Mouse (Mus musculus): ENCODE measurements around the gene Scaf11. TPM values are rescaled to one million over a fixed set of nuclear protein-coding genes. Genes with fewer than 3 reads are reported as not detected.

Gene Scaf11
- polyA plus RNA-seq, 1 experiment from 2014 or later = 52.8 TPM

GRCm38 (mm10) chr15:96490123-96490522, 29.5 kb upstream of the Scaf11 start:
- Histone ChIP-seq H3K36me3 (ENCODE audit: control insufficient read depth, insufficient read depth) (no peaks in the 10 kb centered on the region), H3K4me3 (ENCODE audit: low read length) (no peak overlapping the region), H3K27me3 (ENCODE audit: control insufficient read depth, insufficient read depth, low read length) (no peaks in the 10 kb centered on the region), H3K9ac (ENCODE audit: low read length) (no peak overlapping the region), H3K4me2 (ENCODE audit: low read depth, low read length) (no peak overlapping the region), H3K4me1 (ENCODE audit: control insufficient read depth, insufficient read depth, low read length) (peaks cover 5% of the 10 kb centered on the region; the same call in 1 of the 2 replicates), H3K27ac (ENCODE audit: low read length) (no peak overlapping the region), H3K9me3 (replicated peaks; ENCODE audit: control insufficient read depth, low read length) (peaks cover 2% of the 10 kb centered on the region)
- WGBS = 69% methylated on average over 5 of the region's 5 CpGs
- ATAC-seq (replicated peaks; ENCODE audit: extremely low read depth, insufficient read depth, low FRiP score) = no peak

- H3K9ac ChIP-seq (ENCODE audit: low read length) = no peak overlapping the region
- 29% methylated on average over 20 of the region's 20 CpGs for WGBS
- no peak for ATAC-seq (replicated peaks; ENCODE audit: extremely low read depth, insufficient read depth, low FRiP score)
Observed at GRCm38 (mm10) chr15:96488941-96489786, 28.5 kb upstream of the Scaf11 start.

GRCm38 (mm10) chr15:96487066-96487698, 26.5 kb upstream of the Scaf11 start:
- WGBS = 55% methylated on average over 12 of the region's 12 CpGs
- Histone ChIP-seq H3K4me3 (ENCODE audit: low read length) (no peak overlapping the region), H3K4me1 (ENCODE audit: control insufficient read depth, insufficient read depth, low read length) (peaks cover 5% of the 10 kb centered on the region; the same call in 1 of the 2 replicates), H3K9me3 (replicated peaks; ENCODE audit: control insufficient read depth, low read length) (no peaks in the 10 kb centered on the region), H3K36me3 (ENCODE audit: control insufficient read depth, insufficient read depth) (no peaks in the 10 kb centered on the region), H3K9ac (ENCODE audit: low read length) (no peak overlapping the region), H3K4me2 (ENCODE audit: low read depth, low read length) (no peak overlapping the region), H3K27me3 (ENCODE audit: control insufficient read depth, insufficient read depth, low read length) (no peaks in the 10 kb centered on the region), H3K27ac (ENCODE audit: low read length) (no peak overlapping the region)
- ATAC-seq (replicated peaks; ENCODE audit: extremely low read depth, insufficient read depth, low FRiP score) = no peak

More at GRCm38 (mm10) chr15:96488941-96489786, 28.5 kb upstream of the Scaf11 start:
- Histone ChIP-seq H3K4me2 (ENCODE audit: low read depth, low read length) (peak overlapping the region; percentile 53), H3K27me3 (ENCODE audit: control insufficient read depth, insufficient read depth, low read length) (no peaks in the 10 kb centered on the region), H3K4me1 (ENCODE audit: control insufficient read depth, insufficient read depth, low read length) (peaks cover 5% of the 10 kb centered on the region; the same call in 1 of the 2 replicates), H3K27ac (ENCODE audit: low read length) (no peak overlapping the region), H3K4me3 (ENCODE audit: low read length) (peak overlapping the region; percentile 1; the same call in 1 of the 2 replicates), H3K9me3 (replicated peaks; ENCODE audit: control insufficient read depth, low read length) (no peaks in the 10 kb centered on the region), H3K36me3 (ENCODE audit: control insufficient read depth, insufficient read depth) (no peaks in the 10 kb centered on the region)

GRCm38 (mm10) chr15:96480822-96481221, 20.2 kb upstream of the Scaf11 start:
- no peaks in the 10 kb centered on the region for H3K27me3 ChIP-seq (ENCODE audit: control insufficient read depth, insufficient read depth, low read length)
- H3K4me2 ChIP-seq (ENCODE audit: low read depth, low read length) = no peak overlapping the region
- no peaks in the 10 kb centered on the region for H3K9me3 ChIP-seq (replicated peaks; ENCODE audit: control insufficient read depth, low read length)
- H3K36me3 ChIP-seq (ENCODE audit: control insufficient read depth, insufficient read depth) = no peaks in the 10 kb centered on the region
- no peak overlapping the region for H3K4me3 ChIP-seq (ENCODE audit: low read length)
- H3K27ac ChIP-seq (ENCODE audit: low read length) = no peak overlapping the region
- H3K9ac ChIP-seq (ENCODE audit: low read length) = no peak overlapping the region
- WGBS = 84% methylated on average over 2 of the region's 3 CpGs
- H3K4me1 ChIP-seq (ENCODE audit: control insufficient read depth, insufficient read depth, low read length) = no peaks in the 10 kb centered on the region
- no peak for ATAC-seq (replicated peaks; ENCODE audit: extremely low read depth, insufficient read depth, low FRiP score)

- Histone ChIP-seq H3K4me1 (ENCODE audit: control insufficient read depth, insufficient read depth, low read length) (no peaks in the 10 kb centered on the region), H3K4me3 (ENCODE audit: low read length) (no peak overlapping the region), H3K9me3 (replicated peaks; ENCODE audit: control insufficient read depth, low read length) (no peaks in the 10 kb centered on the region), H3K36me3 (ENCODE audit: control insufficient read depth, insufficient read depth) (no peaks in the 10 kb centered on the region), H3K27me3 (ENCODE audit: control insufficient read depth, insufficient read depth, low read length) (no peaks in the 10 kb centered on the region), H3K9ac (ENCODE audit: low read length) (no peak overlapping the region), H3K27ac (ENCODE audit: low read length) (no peak overlapping the region), H3K4me2 (ENCODE audit: low read depth, low read length) (no peak overlapping the region)
- no peak for ATAC-seq (replicated peaks; ENCODE audit: extremely low read depth, insufficient read depth, low FRiP score)
- WGBS = 85% methylated on average over 12 of the region's 12 CpGs
Observed at GRCm38 (mm10) chr15:96478006-96478405, 17.4 kb upstream of the Scaf11 start.

GRCm38 (mm10) chr15:96476359-96476758, 15.7 kb upstream of the Scaf11 start:
- Histone ChIP-seq H3K27ac (ENCODE audit: low read length) (no peak overlapping the region), H3K4me1 (ENCODE audit: control insufficient read depth, insufficient read depth, low read length) (no peaks in the 10 kb centered on the region), H3K9me3 (replicated peaks; ENCODE audit: control insufficient read depth, low read length) (no peaks in the 10 kb centered on the region), H3K36me3 (ENCODE audit: control insufficient read depth, insufficient read depth) (no peaks in the 10 kb centered on the region), H3K9ac (ENCODE audit: low read length) (no peak overlapping the region), H3K4me2 (ENCODE audit: low read depth, low read length) (no peak overlapping the region), H3K4me3 (ENCODE audit: low read length) (no peak overlapping the region), H3K27me3 (ENCODE audit: control insufficient read depth, insufficient read depth, low read length) (no peaks in the 10 kb centered on the region)
- 7% methylated on average over 7 of the region's 7 CpGs for WGBS
- no peak for ATAC-seq (replicated peaks; ENCODE audit: extremely low read depth, insufficient read depth, low FRiP score)

- H3K36me3 ChIP-seq (ENCODE audit: control insufficient read depth, insufficient read depth) = no peaks in the 10 kb centered on the region
- H3K4me3 ChIP-seq (ENCODE audit: low read length) = no peak overlapping the region
- no peaks in the 10 kb centered on the region for H3K9me3 ChIP-seq (replicated peaks; ENCODE audit: control insufficient read depth, low read length)
- H3K4me1 ChIP-seq (ENCODE audit: control insufficient read depth, insufficient read depth, low read length) = no peaks in the 10 kb centered on the region
- 75% methylated on average over 7 of the region's 7 CpGs for WGBS
- H3K27ac ChIP-seq (ENCODE audit: low read length) = no peak overlapping the region
- H3K9ac ChIP-seq (ENCODE audit: low read length) = no peak overlapping the region
- ATAC-seq (replicated peaks; ENCODE audit: extremely low read depth, insufficient read depth, low FRiP score) = no peak
- no peak overlapping the region for H3K4me2 ChIP-seq (ENCODE audit: low read depth, low read length)
- no peaks in the 10 kb centered on the region for H3K27me3 ChIP-seq (ENCODE audit: control insufficient read depth, insufficient read depth, low read length)
Observed at GRCm38 (mm10) chr15:96475571-96475972, 14.9 kb upstream of the Scaf11 start.

- no peaks in the 10 kb centered on the region for H3K27me3 ChIP-seq (ENCODE audit: control insufficient read depth, insufficient read depth, low read length)
- no peaks in the 10 kb centered on the region for H3K9me3 ChIP-seq (replicated peaks; ENCODE audit: control insufficient read depth, low read length)
- H3K4me1 ChIP-seq (ENCODE audit: control insufficient read depth, insufficient read depth, low read length) = no peaks in the 10 kb centered on the region
- 58% methylated on average over 20 of the region's 20 CpGs for WGBS
- no peaks in the 10 kb centered on the region for H3K36me3 ChIP-seq (ENCODE audit: control insufficient read depth, insufficient read depth)
- ATAC-seq (replicated peaks; ENCODE audit: extremely low read depth, insufficient read depth, low FRiP score) = no peak
- H3K4me2 ChIP-seq (ENCODE audit: low read depth, low read length) = peak overlapping the region; percentile 15; the same call in 1 of the 2 replicates
- no peak overlapping the region for H3K27ac ChIP-seq (ENCODE audit: low read length)
- no peak overlapping the region for H3K4me3 ChIP-seq (ENCODE audit: low read length)
- H3K9ac ChIP-seq (ENCODE audit: low read length) = no peak overlapping the region
Observed at GRCm38 (mm10) chr15:96474325-96474955, 13.8 kb upstream of the Scaf11 start.

- Histone ChIP-seq H3K9ac (ENCODE audit: low read length) (no peak overlapping the region), H3K36me3 (ENCODE audit: control insufficient read depth, insufficient read depth) (no peaks in the 10 kb centered on the region), H3K4me2 (ENCODE audit: low read depth, low read length) (no peak overlapping the region), H3K9me3 (replicated peaks; ENCODE audit: control insufficient read depth, low read length) (no peaks in the 10 kb centered on the region), H3K4me1 (ENCODE audit: control insufficient read depth, insufficient read depth, low read length) (no peaks in the 10 kb centered on the region), H3K27ac (ENCODE audit: low read length) (no peak overlapping the region), H3K27me3 (ENCODE audit: control insufficient read depth, insufficient read depth, low read length) (no peaks in the 10 kb centered on the region), H3K4me3 (ENCODE audit: low read length) (no peak overlapping the region)
- WGBS = 88% methylated on average over 15 of the region's 15 CpGs
- no peak for ATAC-seq (replicated peaks; ENCODE audit: extremely low read depth, insufficient read depth, low FRiP score)
Observed at GRCm38 (mm10) chr15:96473920-96474319, 13.3 kb upstream of the Scaf11 start.
